Mouse (Mus musculus): ENCODE measurements around the gene Gm20773. TPM values are rescaled to one million over a fixed set of nuclear protein-coding genes. Genes with fewer than 3 reads are reported as not detected.
"Not testable (repeated sequence)": the region's sequence is repeated elsewhere in the genome, so short reads cannot be mapped to it uniquely, and the experiment has no call there.

Gm20773 gene
- not detected in 2 replicates for polyA plus RNA-seq (2014; fragmentation: Nextera tagmentation; extraction: Ambion mirVana)

DNA sequence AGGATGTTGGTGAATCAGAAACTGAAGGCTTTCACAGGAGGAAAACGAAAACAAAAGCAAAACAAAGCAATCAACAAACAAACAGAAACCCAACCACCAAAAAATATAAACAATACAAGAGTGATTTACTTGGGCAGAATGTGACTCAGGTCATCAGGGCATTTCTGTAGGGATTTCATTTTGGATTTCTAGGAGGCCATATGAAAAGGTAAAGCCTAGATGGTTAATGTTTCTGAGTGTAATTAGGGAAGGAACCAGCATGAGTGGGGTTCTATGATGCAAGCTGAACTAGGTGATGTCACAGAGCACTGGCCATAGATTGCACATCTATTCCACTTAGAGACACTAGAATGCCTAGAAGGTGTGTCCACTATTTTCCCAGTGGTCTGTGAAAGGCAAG lies at the start of gene Gm20773:
Gm20773 (plus strand) TSS at position 301 of the 400 bp plus-strand sequence.
- not testable (repeated sequence) for ATAC-seq (ENCODE audit: insufficient read depth, low FRiP score, low TSS enrichment); DNase-seq (ENCODE audit: low spot score); H3K9me3 ChIP-seq (ENCODE audit: control insufficient read depth, low read length); H3K4me1 ChIP-seq (ENCODE audit: control insufficient read depth, insufficient read depth, low read length); H3K27me3 ChIP-seq (ENCODE audit: control insufficient read depth, insufficient read depth, low read length); H3K36me3 ChIP-seq (ENCODE audit: control insufficient read depth, insufficient read depth, low read length); H3K27ac ChIP-seq (ENCODE audit: low read depth, low read length); H3K4me2 ChIP-seq (ENCODE audit: low read depth); H3K4me3 ChIP-seq (ENCODE audit: low read depth, low read length); H3K9ac ChIP-seq (ENCODE audit: low read length)
- WGBS = no CpG with 5 or more reads among the region's 1 CpGs

DNA sequence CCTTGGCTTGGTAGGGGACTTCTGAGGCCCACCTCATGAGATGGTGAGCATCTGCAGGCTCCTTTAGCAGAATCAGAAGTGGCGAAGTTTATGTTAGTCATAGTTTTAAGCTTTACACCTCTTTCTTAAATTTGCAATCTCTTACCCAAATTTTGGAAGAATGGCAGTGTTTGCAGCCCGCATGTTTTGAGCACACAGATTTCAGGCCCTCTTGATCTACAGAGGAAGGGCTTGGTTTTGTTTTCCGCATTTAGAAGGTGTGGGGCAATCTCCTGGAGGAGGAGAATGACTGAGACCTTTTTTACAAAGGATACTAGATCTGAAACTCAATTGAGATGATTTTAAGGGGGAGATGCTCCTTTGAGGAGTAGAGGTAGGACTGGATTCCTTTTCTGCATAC lies 28.3 kb upstream of the Gm20773 start, which contains the start of gene Gm21866:
Gm21866 (minus strand) TSS at position 101 of the 400 bp plus-strand sequence.
- not testable (repeated sequence) for ATAC-seq (ENCODE audit: insufficient read depth, low FRiP score, low TSS enrichment); H3K36me3 ChIP-seq (ENCODE audit: control insufficient read depth, insufficient read depth, low read length); DNase-seq (ENCODE audit: low spot score); H3K27ac ChIP-seq (ENCODE audit: low read depth, low read length); H3K9ac ChIP-seq (ENCODE audit: low read length); H3K4me3 ChIP-seq (ENCODE audit: low read depth, low read length); H3K4me2 ChIP-seq (ENCODE audit: low read depth); H3K9me3 ChIP-seq (ENCODE audit: control insufficient read depth, low read length); H3K4me1 ChIP-seq (ENCODE audit: control insufficient read depth, insufficient read depth, low read length); H3K27me3 ChIP-seq (ENCODE audit: control insufficient read depth, insufficient read depth, low read length)
- 60% methylated on average over 1 of the region's 3 CpGs for WGBS

Other genes starting within 250 kb of the Gm20773 start
- not detected in 2 replicates for gene Gm21440, start 241.6 kb upstream of the Gm20773 start, polyA plus RNA-seq (2014; fragmentation: Nextera tagmentation; extraction: Ambion mirVana)
- not detected in 2 replicates for gene Gm21454, start 241.6 kb upstream of the Gm20773 start, polyA plus RNA-seq (2014; fragmentation: Nextera tagmentation; extraction: Ambion mirVana)
- not detected in 2 replicates for gene Gm21725, start 145.0 kb upstream of the Gm20773 start, polyA plus RNA-seq (2014; fragmentation: Nextera tagmentation; extraction: Ambion mirVana)
- gene Gm21866, start 28.4 kb upstream of the Gm20773 start, polyA plus RNA-seq (2014; fragmentation: Nextera tagmentation; extraction: Ambion mirVana) = not detected in 2 replicates

All from neural tube, embryonic 11.5 days (tissue).